Mouse (Mus musculus) olfactory bulb, adult 2 months (tissue): ENCODE results near the gene Gdpd5.

Experiments used
- CTCF ChIP-seq: fragments of 200-500 bp; IDR thresholded peaks from 2 replicates; pipeline ENCODE4 v1.5.1; 2012; ENCODE audit warnings: low read depth, mild to moderate bottlenecking, low read length, moderate library complexity; ENCODE audit not compliant: insufficient read depth
- POLR2A ChIP-seq: fragments of 200-500 bp; IDR thresholded peaks from 2 replicates; pipeline ENCODE4 v1.6.1; 2012; ENCODE audit warnings: mild to moderate bottlenecking, low read depth, low read length, moderate library complexity; ENCODE audit not compliant: insufficient read depth

DNA sequence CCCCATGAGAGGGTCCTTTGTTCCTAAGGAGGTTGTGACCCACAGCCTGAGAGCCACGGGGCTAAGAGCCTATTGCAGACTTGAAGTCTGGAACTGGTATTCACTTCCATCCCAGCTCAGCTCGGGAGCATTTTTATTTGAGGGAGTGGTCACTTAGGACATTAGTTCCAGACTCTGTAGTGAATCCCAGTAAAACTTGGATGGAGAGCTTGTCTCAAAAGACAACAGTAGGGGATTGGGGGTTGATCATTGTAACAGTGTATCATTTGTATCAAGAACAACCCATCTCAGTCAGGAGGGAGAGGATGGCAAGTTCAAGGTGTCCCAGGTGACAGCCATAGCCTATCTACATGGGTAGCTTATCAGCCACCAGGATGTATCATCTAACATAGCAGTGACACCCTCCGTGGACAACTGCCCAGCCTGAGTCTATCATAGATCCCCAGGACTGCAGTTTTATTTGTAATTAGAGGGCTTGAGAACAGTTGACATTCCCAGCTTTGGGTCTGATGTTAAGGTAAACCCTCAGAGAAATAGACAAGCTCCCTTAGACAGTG, 95.4 kb downstream of the Gdpd5 start:
- TF ChIP-seq POLR2A = no peak
- TF ChIP-seq CTCF = no peak
